Mouse (Mus musculus) forelimb bud, embryonic 11.5 days (tissue): ENCODE measurements at regions not wholly inside any gene's neighbourhood (a gene's known extent, or its start where the extent isn't known, plus 50 kb on each side); places are given as distances from the start of the nearest gene placed in this dataset.
A peak's percentile ranks its signal among the peaks of the same experiment; 100 is the strongest.

ENCODE experiments used
- DNase-seq: peaks from one replicate; pipeline ENCODE4 v3.0.0-alpha.2; 2012; ENCODE audit warnings: low read depth, low spot score

GRCm38 (mm10) chr12:25338771-25339170 is 241.8 kb upstream of the Id2 start:
- DNase-seq = no peak

DNA sequence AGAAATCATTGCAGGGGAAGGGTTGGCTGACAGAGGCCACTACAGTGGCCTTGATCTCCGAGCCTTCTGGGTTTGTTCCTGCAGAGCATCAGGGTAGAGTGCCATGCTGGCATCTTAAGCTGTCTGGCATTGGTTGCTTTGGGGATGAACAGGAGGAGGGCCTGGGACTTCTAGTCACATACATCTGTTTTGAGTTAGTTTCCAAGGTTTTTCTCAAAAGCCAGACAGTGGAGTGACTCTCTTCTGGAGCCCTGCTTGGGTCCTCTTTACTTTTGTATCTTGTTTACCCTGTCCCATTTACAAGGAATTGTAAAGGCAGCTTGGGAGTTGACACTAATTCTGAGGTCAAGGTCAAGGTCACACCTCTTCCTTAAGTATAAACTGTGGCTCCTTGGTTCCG is 239.0 kb upstream of the Id2 start:
- DNase-seq = peak; percentile 26

- DNase-seq = no peak
Measured at GRCm38 (mm10) chr12:25335069-25335468, 238.1 kb upstream of the Id2 start.

GRCm38 (mm10) chr12:25332384-25333035 is 235.6 kb upstream of the Id2 start:
- DNase-seq = no peak

GRCm38 (mm10) chr12:25330004-25330708 is 233.2 kb upstream of the Id2 start:
- DNase-seq = no peak

GRCm38 (mm10) chr12:25325901-25326300 is 229.0 kb upstream of the Id2 start:
- DNase-seq = no peak

DNA sequence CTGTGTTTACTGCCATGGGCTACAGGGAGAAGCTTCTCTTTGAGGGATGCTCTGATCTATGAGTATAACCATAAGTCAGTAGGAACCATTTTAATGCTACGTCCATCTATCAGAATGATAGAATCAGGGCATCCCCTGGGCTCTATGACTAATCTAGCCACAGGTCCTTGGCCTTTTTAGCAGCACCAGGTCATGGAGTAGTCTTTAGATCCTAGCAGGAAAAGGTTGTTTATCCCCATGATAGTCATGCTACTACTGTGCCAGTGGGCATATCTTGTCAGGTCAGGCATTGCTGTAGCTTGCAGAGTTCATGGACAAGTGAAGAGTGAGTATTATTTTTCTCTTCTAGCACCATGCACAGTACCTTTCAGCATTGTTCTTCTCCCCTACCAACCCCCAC is 226.2 kb upstream of the Id2 start:
- DNase-seq = no peak

GRCm38 (mm10) chr12:25320262-25320767 is 223.4 kb upstream of the Id2 start:
- DNase-seq = no peak

DNA sequence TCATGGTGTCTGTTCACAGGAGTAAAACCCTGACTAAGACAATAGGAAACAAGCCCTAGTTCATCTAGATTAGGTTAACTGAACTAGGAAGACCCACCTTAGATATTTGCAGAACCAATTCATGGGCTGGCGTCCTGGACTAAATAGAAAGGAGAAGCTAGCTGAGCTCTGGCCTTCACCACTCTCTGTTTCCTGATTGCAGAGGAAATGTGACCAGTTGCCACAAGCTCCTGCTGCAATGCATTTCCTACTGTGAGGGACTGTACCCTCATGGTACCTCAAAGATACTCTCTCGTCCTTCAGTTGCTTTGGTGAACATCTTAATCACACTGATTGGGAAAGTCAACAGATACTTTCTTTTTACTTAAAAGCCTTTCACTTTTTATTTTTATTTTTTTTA is 222.9 kb upstream of the Id2 start:
- no peak for DNase-seq

- DNase-seq = no peak
Measured at GRCm38 (mm10) chr12:25318072-25318671, 221.2 kb upstream of the Id2 start.

DNA sequence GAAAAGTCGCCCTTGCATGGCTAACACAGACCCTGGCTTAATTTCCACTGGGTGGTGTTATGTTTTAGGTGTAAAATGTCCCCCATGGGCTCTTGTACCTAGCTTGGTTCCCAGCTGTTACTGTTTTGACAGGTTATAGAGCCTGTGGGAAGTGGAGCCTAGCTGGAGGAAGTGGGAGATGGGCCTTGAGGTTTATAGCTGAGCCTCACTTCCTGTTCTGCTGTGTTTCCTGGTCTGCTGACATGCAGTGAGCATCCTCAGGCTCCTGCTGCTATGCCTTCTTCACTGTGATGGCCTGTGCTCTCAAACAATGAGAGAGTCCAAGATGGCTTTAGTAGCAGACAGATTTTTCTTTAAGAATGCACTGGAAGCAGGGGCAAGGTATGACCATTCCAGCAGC is 219.0 kb upstream of the Id2 start:
- DNase-seq = no peak

- no peak for DNase-seq
Measured at GRCm38 (mm10) chr12:25313212-25313611, 216.3 kb upstream of the Id2 start.

- DNase-seq = no peak
Measured at GRCm38 (mm10) chr12:25312390-25312789, 215.4 kb upstream of the Id2 start.

- DNase-seq = no peak
Measured at GRCm38 (mm10) chr12:25311728-25312127, 214.8 kb upstream of the Id2 start.

DNA sequence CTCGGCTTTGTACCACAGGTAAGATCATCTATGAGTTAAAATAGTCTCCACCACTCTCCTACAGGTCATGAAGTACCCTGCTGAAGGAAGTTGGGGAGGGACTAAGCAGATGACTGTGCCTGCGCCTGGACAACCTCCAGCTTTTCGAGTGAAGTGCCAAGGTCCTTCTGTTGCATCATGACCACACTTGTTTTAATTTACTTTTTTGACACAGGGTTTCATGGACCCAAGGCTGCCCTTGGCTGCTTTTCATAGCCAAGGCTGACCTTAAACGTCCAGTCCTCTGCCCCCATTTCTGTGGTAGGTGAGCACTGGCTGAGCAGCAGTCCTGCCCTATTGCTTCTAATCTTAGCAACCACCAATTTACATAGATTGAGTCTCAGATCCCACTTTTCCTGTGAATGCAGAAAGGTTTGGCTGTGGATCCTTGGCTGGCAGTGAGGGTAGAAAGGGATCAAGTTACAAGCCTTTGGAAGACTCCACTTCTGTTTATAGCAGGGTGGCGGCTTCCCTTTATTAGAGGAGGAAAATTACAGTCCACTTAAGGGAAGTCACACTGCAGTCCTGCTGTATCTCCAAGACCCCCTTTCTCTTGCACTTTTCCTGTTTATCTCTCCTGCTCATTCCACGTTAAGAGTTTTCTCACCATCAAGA is 213.5 kb upstream of the Id2 start:
- peak; percentile 20 for DNase-seq

- DNase-seq = no peak
Measured at GRCm38 (mm10) chr12:25309234-25309633, 212.3 kb upstream of the Id2 start.

- no peak for DNase-seq
Measured at GRCm38 (mm10) chr12:25305764-25306653, 209.1 kb upstream of the Id2 start.

DNA sequence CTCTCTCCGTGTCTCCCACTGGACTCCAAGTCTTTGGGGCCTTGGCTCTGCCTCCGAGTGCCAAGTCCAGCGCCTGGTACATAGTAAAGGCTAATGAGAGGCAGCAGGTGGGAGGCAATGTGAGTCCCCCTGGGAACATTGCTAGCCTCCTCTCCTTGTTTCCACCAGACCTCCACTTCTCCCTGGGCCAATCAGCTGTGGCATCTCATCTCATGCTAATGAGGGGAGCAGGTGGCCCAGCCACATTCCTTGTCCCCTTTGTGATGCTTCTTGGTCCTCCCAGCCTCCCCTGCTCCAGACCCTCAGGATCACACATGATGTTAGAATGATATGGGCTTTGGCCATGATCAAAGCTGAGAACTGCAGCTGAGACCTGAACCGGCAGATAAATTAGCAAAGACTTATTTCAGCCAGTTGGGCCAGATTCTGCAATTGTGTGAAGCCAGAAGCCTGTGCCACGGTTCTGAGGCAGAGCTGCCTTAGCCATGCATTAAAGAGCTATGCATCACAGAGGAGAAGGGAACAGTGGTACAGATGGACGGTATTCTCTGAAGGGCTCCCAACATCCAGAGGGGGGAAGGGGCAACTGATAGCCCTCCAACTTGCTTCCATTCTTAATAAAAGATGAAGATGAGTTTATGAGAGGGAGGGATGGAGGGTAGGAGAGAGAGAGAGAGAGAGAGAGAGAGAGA is 208.0 kb upstream of the Id2 start:
- no peak for DNase-seq

DNA sequence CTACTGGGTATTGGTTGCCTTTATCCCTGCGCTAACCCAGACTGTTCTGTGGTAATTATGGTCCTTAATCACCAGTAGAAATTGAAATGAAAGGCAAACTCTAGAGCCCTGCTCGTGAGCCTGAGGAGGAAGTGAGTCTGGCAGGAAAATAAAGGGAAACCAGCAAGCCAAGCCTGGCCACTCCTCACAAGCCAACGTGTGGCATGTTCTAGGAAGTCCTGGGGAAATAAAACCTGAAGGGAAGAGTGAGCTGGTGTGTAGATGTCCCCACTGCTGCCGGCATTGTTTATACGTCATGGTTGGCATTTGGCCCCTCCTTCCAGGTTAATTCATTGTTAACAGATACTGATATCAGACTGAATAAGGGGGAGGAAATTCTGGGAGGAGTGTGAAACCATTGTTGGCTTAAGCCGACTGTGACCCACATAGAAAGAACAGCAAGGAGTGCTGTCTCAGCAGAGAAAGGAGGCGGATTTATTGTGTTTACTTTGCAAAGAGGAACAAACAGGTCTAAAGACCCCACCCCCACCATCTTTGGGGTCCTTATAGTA is 206.6 kb upstream of the Id2 start:
- DNase-seq = no peak

- no peak for DNase-seq
Measured at GRCm38 (mm10) chr12:25300804-25301390, 204.0 kb upstream of the Id2 start.
